Mouse (Mus musculus): ENCODE data around the gene 2610028H24Rik.

The 2610028H24Rik gene

DNA sequence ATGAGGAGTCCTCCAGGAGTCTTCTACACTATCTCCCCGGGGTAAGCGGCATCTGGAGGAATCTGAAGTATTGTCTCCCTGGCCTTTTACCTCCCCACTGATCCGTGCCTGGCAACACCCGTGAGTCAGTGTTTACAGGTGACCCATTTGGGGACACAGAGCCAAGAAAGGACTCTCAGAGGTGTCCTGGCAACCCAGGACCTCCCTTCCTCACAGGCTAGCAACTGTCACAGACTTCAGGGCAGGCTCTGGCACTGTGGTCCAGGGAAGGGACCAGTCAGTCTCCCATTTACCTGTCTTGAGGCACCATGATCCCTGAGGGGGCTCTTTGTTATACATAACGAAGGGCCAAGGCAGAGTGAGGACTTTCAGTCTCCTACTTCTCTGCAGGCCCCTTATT lies at the start of gene 2610028H24Rik:
2610028H24Rik (plus strand) TSS at position 231 of the 400 bp plus-strand sequence.
- no peak for DNase-seq (ENCODE audit: low spot score in 2 of 2)

DNA sequence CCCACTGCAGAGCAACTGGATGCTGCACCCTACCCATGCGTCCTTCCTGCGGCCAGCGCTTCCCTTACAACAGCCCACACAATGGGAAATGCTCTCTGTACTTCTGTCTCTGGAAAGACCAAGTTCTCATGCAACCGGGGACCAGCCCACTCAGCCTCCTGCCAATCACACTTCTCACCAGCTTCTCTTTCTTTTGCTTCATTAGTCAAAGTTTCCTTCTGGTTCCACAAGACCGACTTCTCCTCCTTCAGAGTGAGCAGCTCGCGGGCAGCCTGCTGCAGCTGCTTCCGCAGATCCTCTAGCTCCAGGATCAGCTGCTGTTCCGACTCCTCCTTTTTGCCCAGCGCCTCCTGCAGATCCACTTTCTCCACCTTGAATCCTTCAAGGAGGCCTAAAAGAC lies 40.4 kb upstream of the 2610028H24Rik start:
- DNase-seq (ENCODE audit: low spot score in 2 of 2), result no peak

DNA sequence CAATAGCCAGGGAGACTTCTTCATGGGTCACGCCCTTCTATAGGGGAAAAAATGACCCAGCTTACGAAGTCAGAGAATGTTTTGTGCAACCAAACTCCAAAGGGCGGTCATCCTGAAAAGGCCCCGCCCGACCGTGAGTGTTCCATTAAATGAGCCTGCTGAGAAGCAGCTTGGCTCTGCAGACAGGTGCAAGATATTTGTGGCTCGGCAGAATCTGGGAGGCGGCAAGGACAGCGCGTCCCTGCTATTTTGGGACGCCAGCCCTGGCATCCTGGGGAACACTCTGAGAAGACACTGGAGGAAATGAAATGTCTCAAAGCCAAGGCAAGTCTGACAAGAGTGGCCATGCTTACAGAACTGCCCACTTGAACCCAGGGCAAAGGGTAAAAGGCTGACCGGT lies 32.1 kb upstream of the 2610028H24Rik start:
- DNase-seq (ENCODE audit: low spot score in 2 of 2), result peak in 1 of 2 experiments; percentile 17

DNA sequence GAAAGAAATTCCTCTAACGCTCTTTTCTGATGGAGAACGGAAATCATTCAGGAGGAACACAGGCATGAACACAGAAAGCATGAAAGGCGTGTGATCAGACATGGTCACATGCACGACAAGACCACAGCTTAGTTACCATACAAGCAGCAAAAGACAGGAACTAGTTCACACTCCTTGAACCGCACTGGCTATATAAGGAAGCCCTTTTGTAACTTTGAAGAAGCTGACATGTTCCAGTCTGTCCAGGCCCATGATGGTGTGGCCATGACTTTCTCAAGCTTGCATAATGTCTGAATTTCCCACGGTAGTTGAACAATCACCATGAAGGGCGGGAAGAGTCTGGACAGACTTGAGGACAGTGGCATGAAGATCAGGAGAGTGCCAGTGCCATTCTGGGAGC lies 23.2 kb upstream of the 2610028H24Rik start:
- no peak for DNase-seq (ENCODE audit: low spot score in 2 of 2)

DNA sequence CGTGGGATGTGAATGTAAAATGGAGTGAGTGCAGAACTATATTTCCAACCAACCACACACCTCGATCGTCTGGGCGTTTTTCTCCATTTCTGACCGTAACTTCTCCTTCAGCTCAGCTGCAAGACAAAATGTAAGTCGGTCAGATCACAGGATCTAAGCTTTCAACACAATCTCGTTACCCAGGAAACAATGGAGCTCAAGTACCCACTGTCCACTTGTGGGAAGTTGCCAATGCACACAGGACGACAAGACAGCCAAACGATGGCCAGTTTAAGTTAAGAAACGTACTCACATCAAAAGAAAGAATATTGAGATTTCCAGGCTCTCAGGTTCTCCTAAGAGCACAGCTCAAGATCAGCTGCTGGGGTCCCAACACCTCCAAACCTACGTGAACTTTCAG lies 15.0 kb upstream of the 2610028H24Rik start:
- no peak for DNase-seq (ENCODE audit: low spot score in 2 of 2)

DNA sequence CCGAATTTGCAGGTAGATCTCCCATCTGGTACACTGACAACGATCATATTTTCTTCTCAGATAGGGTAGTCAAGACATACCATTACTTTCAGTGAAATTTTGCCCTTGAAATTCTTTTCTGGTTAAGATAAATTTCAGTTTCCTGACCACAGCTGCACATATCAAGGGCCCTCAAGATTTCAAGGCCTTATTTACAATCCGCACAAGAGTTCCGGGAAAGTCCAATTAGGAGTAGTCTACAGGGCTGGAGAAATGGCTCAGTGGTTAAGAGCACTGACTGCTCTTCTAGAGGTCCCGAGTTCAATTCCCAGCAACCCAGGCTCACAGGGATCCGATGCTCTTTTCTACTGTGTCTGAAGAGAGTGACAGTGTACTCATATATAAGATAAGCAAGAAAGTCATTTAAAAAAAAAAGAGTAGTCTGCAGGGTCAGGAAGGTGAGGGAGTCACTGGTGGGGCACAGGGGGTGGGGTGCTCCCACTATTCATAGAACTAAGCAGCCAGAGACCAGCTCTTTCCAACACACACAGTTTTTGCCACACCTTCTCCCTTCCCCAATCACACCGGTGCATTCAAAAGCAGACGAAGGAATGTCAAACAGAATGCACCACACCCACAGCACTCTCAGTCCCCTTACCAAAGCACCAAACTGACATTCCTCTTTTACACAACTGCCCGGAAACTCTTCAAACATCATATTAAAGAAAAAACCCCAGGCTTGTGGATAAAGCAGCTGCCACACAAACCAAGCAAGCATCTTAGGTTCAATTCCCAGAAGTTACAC lies 9.6 kb upstream of the 2610028H24Rik start:
- DNase-seq (ENCODE audit: low spot score in 2 of 2), result no peak

DNA sequence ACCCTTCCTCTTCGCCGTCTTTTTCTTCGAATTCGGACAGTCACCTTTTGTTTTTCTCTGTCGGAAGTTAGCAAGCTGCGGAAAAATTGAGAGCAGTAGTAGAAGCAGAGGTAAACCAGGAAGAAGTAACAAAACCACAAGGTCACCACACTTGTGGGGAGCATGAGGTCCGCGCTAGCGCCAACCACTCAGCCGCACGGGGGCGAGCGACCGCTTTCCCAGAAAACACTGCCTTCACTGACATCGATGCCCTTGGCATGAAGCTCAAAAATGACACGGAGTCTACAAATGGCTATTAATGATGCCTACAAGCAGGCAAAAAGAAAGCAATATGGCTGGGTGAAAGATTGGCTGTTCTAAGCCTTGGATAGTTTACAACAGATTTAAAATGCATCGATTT lies 8.6 kb upstream of the 2610028H24Rik start, which contains the start of gene AC141477.1:
AC141477.1 (minus strand) TSS at position 164 of the 400 bp plus-strand sequence.
- DNase-seq (ENCODE audit: low spot score in 2 of 2), result no peak

DNA sequence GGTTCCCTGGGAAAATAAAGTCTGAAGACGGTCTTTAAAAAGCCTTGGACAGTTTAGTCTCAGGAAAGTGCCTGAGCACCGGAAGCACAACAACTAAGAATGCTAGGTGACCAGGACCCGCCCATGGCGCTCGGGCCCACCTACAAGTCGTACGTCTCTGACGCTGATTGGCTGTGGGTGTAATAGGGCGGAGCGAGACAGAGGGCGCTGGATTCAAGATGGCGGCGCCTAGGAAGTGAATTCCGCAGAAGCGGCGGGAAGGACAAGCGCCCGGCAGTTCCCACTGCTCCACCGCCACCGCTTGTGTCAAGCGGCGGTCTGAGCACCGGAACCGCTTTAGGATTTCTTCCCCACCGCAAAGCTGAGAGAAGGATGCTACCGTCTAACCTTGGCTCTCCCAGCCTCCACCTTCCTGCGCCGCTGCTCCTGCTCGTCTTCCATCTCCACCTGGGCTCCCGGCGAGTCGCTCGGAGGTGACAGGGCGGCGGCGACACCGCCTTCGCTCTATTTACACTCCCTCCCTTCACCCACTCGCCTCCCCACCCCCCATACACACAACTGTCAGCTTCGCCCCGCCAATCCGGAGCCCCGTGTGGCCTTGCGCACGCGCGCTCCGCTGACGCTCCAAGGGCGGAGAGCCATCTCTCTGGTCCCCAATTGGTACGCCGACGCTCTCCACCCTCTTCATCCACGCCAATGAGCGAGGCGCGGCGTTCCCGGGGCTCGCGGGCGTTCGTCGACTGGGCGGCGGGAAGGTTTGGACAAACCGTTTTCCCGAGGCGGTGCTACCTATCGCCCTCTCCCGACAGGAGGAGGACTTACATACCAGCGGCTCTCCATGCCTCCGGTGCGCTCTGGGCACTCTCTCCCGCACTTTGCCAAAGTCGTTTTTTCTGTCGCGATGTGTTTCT lies 6.4 kb upstream of the 2610028H24Rik start, which contains the start of gene Pcnt:
Pcnt (minus strand) TSS at position 609 of the 911 bp plus-strand sequence.
- DNase-seq (ENCODE audit: low spot score in 2 of 2), result peak; percentile 88 to 93

DNA sequence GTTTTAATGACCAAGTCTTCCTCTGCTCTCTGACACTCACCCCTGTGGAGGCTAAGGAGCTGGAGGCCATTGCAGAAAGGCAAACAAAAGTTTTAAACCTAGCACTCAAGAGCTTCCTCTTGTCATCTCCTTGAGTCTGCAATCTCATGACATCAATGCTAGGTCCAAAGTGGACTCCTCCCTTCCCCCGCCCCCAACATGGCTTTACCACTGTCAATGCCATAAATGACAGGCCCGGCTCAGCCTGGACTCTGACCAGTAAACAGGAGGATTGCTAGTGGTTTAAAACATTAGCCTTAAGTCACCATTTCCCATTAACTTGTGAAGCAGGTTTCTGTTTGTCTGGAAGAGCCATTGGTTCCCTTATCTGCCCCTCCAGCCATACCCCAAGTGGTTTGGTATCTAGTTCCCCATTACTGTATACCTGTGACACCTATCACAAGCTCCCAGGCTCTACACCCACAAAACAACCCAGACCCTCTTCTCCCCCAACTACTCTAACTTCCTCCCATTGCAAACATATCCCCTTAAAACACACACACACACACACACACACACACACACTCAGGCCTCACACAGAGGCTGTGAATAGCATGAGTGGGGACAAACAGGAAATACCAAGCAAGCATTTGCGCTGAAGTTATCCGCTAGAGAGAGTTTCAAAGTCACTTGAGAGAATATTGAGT lies 2.7 kb upstream of the 2610028H24Rik start:
- DNase-seq (ENCODE audit: low spot score in 2 of 2), result no peak

DNA sequence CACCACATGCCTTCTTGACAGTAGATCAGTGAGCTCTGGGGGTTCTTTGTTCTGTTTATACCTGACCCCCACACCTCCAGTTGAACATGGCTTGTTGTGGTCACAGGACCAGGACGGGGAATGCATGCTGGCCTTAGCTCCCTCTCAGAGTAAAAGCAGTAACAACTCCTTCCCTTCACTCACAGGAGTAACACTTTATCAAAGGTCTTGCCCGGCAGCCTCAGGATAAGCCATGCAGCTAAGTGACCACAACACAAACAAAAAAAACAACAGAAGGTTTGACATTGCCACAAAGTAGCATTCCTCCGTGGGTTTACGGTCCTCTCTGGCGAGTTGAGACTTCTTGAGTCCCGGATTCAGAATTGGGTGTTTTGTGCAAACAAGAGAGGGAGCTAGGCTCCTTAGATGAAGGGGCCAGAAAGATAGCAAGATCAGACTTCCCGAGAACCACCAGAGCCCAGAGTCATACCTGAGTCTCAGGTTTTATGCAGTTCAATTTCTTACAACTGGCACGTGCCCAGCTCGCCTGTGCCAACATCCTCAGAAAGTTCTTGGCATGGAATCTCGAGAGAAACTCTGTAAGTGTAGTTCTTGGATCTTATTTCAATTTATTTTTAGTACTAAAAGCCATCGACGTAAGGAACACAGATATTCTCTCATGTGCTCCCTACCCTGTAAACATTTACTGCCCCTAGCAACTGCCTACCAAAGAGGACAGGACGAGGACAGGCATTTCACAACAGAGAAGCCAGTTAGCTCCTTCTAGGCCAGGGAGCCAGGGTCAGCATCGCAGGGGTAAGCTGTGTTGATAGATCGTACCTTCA lies 1.3 kb upstream of the 2610028H24Rik start:
- no peak for DNase-seq (ENCODE audit: low spot score in 2 of 2)

DNA sequence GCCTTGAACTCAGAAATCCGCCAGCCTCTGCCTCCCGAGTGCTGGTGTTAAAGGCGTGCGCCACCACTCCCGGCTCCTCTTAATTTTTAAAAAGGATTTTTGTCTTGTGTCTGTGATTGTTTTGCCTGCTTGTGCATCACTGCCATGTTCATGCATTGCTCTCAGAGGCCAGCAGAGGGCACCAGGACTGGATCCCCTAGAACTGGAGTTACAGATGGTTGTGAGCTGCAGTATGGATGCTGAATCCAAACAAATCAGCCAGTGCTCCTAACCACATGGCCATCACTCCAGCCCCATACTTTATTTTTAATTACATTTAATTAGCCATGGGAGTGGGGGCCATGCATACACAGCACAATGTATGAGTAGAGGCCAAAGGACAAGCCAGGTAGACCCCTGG lies 6.4 kb downstream of the 2610028H24Rik start:
- peak; percentile 18 to 28 for DNase-seq (ENCODE audit: low spot score in 2 of 2)

DNA sequence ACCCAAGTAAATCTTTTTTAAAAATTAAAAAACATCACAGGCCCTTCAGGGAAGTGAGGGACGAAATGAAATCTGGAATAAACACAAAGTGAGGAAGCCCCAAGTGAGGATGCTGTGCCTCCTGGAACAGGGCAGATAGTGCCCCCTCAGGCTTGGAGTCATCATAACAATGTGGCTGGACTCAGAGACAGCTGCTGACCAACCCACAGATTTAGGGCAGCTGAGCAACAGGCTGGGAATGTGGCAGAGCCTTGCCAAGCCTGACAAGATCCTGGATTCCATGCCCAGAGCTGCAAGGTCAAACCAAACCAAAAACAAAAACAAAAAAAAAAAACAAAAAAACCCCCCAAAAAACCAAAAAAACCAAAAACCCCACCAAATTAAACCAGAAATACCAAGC lies 12.4 kb downstream of the 2610028H24Rik start:
- DNase-seq (ENCODE audit: low spot score in 2 of 2), result no peak

DNA sequence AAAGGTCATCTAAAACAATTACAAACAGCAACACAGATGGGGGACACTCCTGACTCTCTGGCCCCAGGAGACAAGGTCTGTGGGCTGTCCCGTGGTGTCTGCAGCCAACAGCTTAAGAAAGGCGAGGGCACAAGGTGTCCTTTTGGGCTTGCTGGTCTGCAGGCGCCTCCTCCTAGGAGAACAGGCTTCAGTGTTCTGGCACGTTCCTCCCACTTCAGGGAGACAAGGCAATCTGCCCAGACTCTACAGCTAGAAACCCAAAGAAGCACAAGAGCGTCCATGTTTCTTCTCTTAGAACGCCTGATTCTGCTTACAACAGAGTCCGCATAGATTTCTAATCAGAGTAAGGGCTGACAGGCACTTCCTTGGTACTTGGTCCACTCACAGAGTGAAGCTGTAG lies 13.4 kb downstream of the 2610028H24Rik start:
- no peak for DNase-seq (ENCODE audit: low spot score in 2 of 2)

DNA sequence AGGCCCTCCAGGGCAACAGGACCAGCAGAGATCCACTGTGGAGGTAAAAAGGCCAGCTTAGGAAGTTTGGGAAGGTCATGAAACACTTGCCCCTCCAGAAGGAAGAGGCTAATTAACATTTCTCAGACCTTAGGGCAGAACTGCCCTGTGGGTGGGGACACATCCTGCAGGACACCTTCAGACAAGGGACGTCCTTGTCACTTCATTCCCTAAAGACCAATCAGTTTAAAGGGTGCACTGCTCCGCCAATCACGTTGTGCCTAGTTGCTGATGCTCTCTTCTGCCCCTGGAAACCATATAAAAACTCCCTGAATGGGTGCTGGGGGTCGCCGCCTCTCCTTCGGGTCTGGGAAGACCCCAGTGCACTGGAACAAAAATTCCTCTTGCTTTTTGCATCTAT lies 13.8 kb downstream of the 2610028H24Rik start:
- no peak for DNase-seq (ENCODE audit: low spot score in 2 of 2)

DNA sequence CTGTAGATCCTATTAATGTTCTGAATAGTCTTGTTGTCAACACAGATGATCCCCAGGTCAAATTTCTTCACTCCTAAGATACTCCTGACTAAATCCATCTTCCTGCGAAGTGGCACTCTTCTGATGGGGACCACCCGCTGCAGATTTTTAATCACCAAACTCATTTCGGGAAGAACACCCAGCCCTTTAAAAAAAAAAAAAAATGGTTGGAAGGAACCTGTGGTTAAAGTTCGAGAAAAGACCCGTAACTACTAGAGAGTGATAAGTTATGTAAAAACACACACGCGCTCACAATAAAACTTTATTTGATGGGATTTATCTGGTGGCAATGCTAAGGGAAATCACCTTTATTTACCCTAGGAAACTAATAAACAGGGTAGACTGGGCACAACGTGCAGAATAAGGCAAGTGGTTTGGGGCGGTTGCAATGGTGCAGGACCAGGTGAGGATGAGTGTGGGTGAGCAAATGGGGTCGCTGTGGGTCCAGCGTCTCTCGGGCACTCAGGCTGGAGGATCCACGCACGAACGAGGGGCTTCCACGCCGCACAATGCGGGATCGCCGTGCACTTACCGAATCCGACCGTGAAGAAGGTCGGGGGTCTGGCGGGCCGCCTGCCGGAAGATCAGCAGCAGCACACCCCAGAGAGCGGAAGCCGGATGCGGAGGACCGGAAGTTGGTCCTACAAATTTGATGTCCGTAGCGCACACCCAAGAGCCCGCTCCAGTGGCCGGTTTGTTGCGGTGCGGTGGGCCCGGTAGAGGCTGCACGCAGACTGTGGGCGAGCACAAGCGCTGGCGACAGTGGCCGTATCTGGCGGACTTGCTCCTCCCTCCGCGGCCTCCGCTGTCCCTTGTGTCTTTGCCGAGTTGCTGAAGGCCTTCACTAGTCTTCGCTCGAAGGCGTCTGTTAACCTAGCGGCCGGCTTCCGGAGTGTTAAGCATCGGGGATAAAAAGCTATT lies 19.6 kb downstream of the 2610028H24Rik start, which contains the start of the genes Mcm3ap and Ybey:
Mcm3ap (plus strand) TSS at position 725 of the 960 bp plus-strand sequence.
Ybey (minus strand) TSS at position 912 of the 960 bp plus-strand sequence.
- DNase-seq (ENCODE audit: low spot score in 2 of 2), result peak; percentile 82

DNA sequence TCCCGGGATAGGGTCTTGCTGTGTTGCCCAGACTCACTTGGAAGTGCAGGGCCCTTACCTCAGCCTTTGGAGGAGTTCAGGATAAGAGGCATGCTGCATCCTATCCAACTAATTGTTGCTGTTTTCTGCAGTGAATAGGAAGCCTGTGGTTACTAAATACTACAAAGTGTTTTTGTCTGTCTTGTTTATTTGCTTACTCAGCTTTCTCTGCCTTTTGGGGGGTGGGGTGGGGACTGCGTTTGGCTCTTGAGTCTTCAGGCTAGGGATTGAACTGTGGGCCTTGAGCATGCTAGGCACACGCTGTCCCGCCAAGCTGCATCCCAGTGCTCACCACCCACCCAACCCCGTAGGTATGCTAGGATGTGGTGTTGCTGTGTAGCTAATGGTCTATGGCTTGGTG lies 24.9 kb downstream of the 2610028H24Rik start:
- no peak for DNase-seq (ENCODE audit: low spot score in 2 of 2)

DNA sequence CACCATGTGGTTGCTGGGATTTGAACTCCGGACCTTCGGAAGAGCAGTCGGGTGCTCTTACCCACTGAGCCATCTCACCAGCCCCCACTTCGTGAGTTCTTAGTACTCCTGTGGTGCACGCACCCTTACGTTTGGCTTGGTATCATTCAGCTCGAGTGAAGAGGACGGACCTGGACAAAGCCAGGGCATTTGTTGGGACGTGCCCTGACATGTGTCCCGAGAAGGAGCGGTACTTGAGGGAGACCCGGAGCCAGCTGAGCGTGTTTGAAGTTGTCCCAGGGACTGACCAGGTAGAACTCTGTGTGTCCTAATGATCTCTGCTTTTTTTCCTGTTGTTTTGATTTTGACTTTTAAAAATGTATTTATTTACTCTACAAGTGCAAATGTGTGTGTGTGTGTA lies 32.0 kb downstream of the 2610028H24Rik start:
- DNase-seq (ENCODE audit: low spot score in 2 of 2), result no peak

DNA sequence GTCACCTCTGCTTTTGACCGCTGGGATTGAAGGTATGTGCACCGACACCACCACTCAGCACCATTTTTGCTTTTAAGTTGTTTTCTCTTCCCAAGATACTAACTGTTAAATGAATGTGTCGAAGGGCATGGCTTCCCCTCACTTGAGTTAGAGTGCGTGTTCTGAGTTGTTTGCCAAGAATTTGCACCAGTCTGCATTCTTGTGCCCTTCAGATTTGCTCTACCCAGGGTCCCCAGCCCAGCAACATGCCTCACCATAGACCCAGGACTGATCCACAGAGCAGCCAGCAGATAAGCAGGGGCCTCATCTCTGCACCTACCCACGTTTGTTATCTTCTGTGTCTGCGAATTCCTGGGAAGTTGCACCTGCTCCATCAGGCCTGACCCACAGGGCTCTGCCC lies 32.6 kb downstream of the 2610028H24Rik start:
- no peak for DNase-seq (ENCODE audit: low spot score in 2 of 2)

DNA sequence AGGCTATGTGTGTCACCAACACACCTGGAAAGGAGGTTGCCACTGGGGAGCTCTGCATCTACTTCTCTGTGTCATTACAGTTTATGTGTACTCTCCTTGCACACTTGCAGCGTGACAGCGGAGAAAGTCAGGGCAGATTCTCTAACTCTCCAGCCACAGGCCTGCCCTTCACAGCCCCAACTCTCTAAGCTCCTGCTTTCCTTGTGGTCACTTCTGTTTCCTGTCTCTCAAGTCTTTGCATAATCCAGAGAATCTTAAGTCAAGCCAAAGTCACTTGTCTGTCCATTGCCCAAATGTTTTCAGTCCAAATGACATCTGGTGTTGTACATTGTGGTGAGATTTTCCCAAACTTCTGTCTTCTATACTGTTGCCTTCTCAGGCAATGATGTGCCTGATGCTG lies 37.4 kb downstream of the 2610028H24Rik start:
- no peak for DNase-seq (ENCODE audit: low spot score in 2 of 2)

DNA sequence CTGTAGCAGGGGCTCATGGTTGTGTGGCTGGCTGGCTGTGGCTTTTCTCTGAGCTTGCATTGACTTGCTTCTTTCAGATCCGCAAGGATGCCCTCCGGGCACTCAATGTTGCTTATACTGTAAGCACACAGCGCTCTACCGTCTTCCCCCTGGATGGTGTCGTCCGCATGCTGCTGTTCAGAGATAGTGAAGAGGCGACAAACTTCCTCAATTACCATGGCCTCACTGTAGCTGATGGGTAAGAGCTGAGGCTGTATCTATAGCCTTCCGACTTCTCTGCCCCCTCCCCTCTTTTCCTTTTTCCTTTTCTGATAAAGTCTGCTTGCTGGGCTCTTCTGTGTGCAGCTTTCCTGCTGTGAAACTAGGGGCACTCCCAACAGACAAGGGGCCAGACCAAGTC lies 39.4 kb downstream of the 2610028H24Rik start:
- DNase-seq (ENCODE audit: low spot score in 2 of 2), result no peak

Measured in frontal cortex, postnatal 25 days (tissue).